In the genomic region with DNA sequence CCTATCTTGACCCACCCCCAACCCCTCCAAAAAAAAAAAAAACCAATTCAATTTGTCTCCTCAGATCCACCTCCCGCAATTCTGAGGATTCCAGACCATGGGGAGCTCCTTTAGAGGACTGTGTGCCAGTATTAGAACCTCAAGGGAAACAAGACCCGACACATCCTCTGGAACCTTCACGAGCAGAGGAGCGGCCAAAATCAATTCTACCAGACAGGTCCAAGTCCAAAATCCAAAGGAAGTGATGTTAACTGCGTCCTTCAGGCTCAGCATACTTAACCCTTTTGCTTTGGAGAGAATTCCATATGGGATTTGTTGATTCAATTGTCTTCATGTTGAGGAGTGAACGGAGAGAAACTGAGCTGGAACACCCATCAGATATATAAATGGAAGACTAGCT, we compare ENCODE assay signal across 30 mouse cellular contexts.
"Had no signal": no experiment of that assay in that cellular context is flagged by ENCODE, and none has a peak within 500 bp of the region (broad histone marks: within the 10 kb centered on the region; RNA-seq: fewer than 3 reads in every experiment).

No protein-coding gene starts in this region.

- H3K4me1 ChIP-seq: limb, embryonic 10.5 days; limb, embryonic 12.5 days; limb, embryonic 13.5 days; limb, embryonic 15.5 days; lung, embryonic 15.5 days; midbrain, embryonic 10.5 days; midbrain, embryonic 12.5 days; midbrain, embryonic 15.5 days; neural tube, embryonic 12.5 days had no signal

- DNase-seq: left cerebral cortex, postnatal 4 days; liver; liver, embryonic 13.5 days; liver, postnatal 0 days; lung, adult 18-20 months; lung, adult 2 months; lung, embryonic 14.5 days; lung, postnatal 10 days; lung, postnatal 14 days; lung, postnatal 36 days; lung, postnatal 4 days had no signal

- H3K27ac ChIP-seq: limb, embryonic 10.5 days; limb, embryonic 12.5 days; limb, embryonic 13.5 days; limb, embryonic 15.5 days; liver, embryonic 13.5 days; liver, embryonic 14.5 days; liver, embryonic 15.5 days; lung, embryonic 15.5 days; macrophage; midbrain, embryonic 10.5 days; midbrain, embryonic 12.5 days; midbrain, embryonic 13.5 days; midbrain, embryonic 15.5 days; neural tube, embryonic 12.5 days had no signal

- H3K9ac ChIP-seq: limb, embryonic 12.5 days; limb, embryonic 13.5 days; limb, embryonic 15.5 days; liver, embryonic 13.5 days; liver, embryonic 14.5 days; liver, embryonic 15.5 days; liver, postnatal 0 days; lung, embryonic 14.5 days; lung, embryonic 15.5 days; midbrain, embryonic 12.5 days; midbrain, embryonic 13.5 days; midbrain, embryonic 15.5 days; neural tube, embryonic 12.5 days had no signal

- H3K27me3 ChIP-seq: limb, embryonic 12.5 days; limb, embryonic 13.5 days; limb, embryonic 15.5 days; liver, embryonic 13.5 days; liver, embryonic 15.5 days; lung, embryonic 15.5 days; megakaryocyte, embryonic 14.5 days; midbrain, embryonic 12.5 days; midbrain, embryonic 13.5 days; midbrain, embryonic 15.5 days; neural tube, embryonic 12.5 days had no signal

- H3K36me3 ChIP-seq: liver, embryonic 13.5 days had no signal

- ATAC-seq: liver, postnatal 0 days; lung, postnatal 0 days; midbrain, embryonic 15.5 days; midbrain, embryonic 16.5 days had no signal

- H3K9me3 ChIP-seq: limb, embryonic 10.5 days; limb, embryonic 12.5 days; limb, embryonic 13.5 days; limb, embryonic 15.5 days; liver, embryonic 13.5 days; liver, embryonic 15.5 days; lung, embryonic 15.5 days; megakaryocyte, embryonic 14.5 days; midbrain, embryonic 10.5 days; midbrain, embryonic 12.5 days; midbrain, embryonic 13.5 days; midbrain, embryonic 15.5 days; neural tube, embryonic 12.5 days had no signal

- H3K4me2 ChIP-seq: limb, embryonic 12.5 days; limb, embryonic 13.5 days; limb, embryonic 15.5 days; liver, embryonic 11.5 days; liver, embryonic 13.5 days; liver, embryonic 15.5 days; lung, embryonic 14.5 days; lung, embryonic 15.5 days; midbrain, embryonic 11.5 days; midbrain, embryonic 12.5 days; midbrain, embryonic 13.5 days; midbrain, embryonic 15.5 days; neural tube, embryonic 12.5 days had no signal

- H3K4me3 ChIP-seq: limb, embryonic 10.5 days; limb, embryonic 12.5 days; limb, embryonic 13.5 days; limb, embryonic 15.5 days; liver, embryonic 13.5 days; liver, embryonic 15.5 days; lung, embryonic 15.5 days; megakaryocyte, embryonic 14.5 days; midbrain, embryonic 10.5 days; midbrain, embryonic 12.5 days; midbrain, embryonic 13.5 days; midbrain, embryonic 15.5 days; myocyte; neural tube, embryonic 12.5 days had no signal
